Mouse (Mus musculus) adrenal gland, adult 8-10 months (tissue): ENCODE measurements around the gene Ankmy1. TPM values are rescaled to one million over a fixed set of nuclear protein-coding genes. Genes with fewer than 3 reads are reported as not detected.

Experiments used
- DNase-seq: peaks from one replicate; pipeline ENCODE4 v3.0.0; 2022
- microRNA-seq, 2 experiments: library from miRNA; unstranded; fragments of <30 nt; microRNA quantifications; one replicate each; pipeline ENCODE4 v1.2.0; 2022
- total RNA-seq, 4 experiments: library from RNA; stranded (reverse); gene quantifications; 2 replicates each; pipeline ENCODE4 v1.2.4; 2022

Ankmy1 gene
- total RNA-seq, 4 experiments from 2014 or later = 1.0 to 1.9 (median 1.3) TPM

DNA sequence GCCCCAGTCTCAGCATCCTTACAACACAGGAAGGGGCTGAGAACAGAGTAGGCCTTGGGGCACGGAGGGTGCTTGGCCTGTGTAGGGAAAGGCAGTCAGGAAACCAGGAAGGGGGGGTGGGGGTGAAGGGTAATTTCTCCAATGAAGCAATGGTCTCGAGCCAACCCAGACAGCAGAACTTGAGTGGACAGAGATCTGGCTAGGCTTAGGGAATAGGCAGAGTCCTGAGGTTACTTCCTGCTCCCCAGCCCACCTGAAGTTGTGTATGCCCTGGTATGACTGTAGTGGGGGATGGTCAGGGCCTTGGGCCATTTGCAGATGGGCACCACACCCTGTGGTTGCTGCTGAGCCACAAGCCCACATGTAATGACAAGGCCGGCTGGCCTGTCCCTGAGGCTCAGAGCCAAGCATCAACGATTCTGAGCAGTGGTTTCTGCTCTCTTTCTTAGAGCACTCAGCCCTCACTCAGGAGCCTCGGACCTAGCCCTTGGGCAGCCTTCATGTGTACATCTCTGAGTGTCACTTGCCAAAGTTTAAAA is 86.9 kb downstream of the Ankmy1 start:
- no peak for DNase-seq

DNA sequence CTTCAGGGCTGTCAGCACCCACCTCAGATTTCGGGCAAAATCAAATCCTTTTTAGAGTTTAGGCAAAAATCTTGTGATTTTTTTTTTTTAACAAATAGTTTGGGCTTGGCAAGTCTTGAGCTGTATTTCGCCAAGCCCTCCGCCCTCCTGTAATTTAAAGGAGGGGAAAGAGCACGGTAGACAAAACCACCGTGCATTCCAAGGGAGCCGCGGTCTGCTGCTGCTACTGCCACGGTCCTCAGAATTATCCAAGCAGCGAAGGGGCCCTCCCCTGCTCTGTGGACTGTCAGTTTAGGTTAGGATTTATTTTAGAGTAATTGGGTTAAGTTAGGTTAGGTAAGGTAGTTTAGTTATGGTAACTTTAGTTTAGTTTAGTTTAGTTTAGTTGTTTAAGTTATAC is 87.6 kb downstream of the Ankmy1 start:
- DNase-seq = no peak

DNA sequence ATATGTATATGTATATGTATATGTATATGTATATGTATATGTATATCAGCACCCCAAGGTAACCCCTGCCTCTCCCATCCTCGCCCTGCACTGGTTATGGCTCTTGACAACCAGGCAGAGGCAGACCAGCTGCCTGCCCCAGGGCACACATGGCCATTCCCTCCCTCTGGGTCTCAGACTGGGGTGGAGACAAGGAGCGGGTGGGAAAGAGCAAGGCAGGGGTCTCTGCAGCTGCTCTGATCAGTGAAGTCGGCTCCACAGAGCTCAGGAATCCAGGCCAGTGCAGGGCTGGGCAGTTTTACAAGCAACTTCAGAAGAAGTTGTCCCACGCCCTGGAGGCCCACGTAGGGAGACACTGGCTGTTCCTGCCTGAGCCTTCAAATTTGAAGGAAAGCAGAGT is 88.4 kb downstream of the Ankmy1 start:
- DNase-seq = no peak

Small RNAs within 50 kb of the gene (microRNA-seq; reads per million reads assigned to microRNA genes)
- gene Mir149 = 967 to 1,350 reads per million in 2 experiments

Other genes with a start within 250 kb of the Ankmy1 start
- gene Gpc1, start 71.3 kb downstream of the Ankmy1 start, total RNA-seq = 10 to 100 TPM; 66.2 to 86.0 (median 72.4) TPM
- gene Dusp28, start 4.1 kb upstream of the Ankmy1 start, total RNA-seq = 10 to 100 TPM; 16.2 to 17.9 (median 16.3) TPM
- gene Rnpepl1, start 7.9 kb upstream of the Ankmy1 start, total RNA-seq = 10 to 100 TPM; 64.1 to 84.4 (median 76.6) TPM
- gene Capn10, start 31.5 kb upstream of the Ankmy1 start, total RNA-seq = 10 to 100 TPM; 17.3 to 27.2 (median 24.3) TPM
- gene Gpr35, start 48.0 kb upstream of the Ankmy1 start, total RNA-seq = 1 to 10 TPM in 1 of 4 experiments, under 1 TPM in 3; 0.58 to 1.8 (median 0.87) TPM
- under 1 TPM in 1 of 4 experiments, not detected in 3; 0.87 TPM for gene Aqp12, start 103.4 kb upstream of the Ankmy1 start, total RNA-seq
- 10 to 100 TPM; 55.1 to 76.1 (median 69.1) TPM for gene Kif1a, start 199.0 kb upstream of the Ankmy1 start, total RNA-seq
- gene Agxt, start 232.3 kb upstream of the Ankmy1 start, total RNA-seq = under 1 TPM in 1 of 4 experiments, not detected in 3; 0.26 TPM